Mouse (Mus musculus) lung, embryonic 14.5 days (tissue): ENCODE data around the gene Filip1. TPM values are rescaled to one million over a fixed set of nuclear protein-coding genes. Genes with fewer than 3 reads are reported as not detected.
"Not testable (repeated sequence)": the region's sequence is repeated elsewhere in the genome, so short reads cannot be mapped to it uniquely, and the experiment has no call there.

Source experiments
- ATAC-seq: fragments of 200-750 bp; cut with Nextera tagmentation; 2 replicates; pipeline ENCODE4 v1.8.0; 2017; ENCODE audit warnings: mild to moderate bottlenecking, moderate TSS enrichment, moderate library complexity; ENCODE audit not compliant: insufficient read depth
- DNase-seq: peaks from one replicate; pipeline ENCODE4 v3.0.0-alpha.2; 2015
- H3K27ac ChIP-seq: fragments of 300-500 bp; sonication (generic); 2 replicates; pipeline ENCODE4 v1.5.1; 2014; ENCODE audit warnings: low read depth, mild to moderate bottlenecking, moderate library complexity
- H3K27me3 ChIP-seq: fragments of 300-500 bp; sonication (generic); 2 replicates; pipeline ENCODE4 v1.6.1; 2014; ENCODE audit warnings: low read length, control low read depth; ENCODE audit not compliant: insufficient read depth
- H3K36me3 ChIP-seq: fragments of 300-500 bp; sonication (generic); 2 replicates; pipeline ENCODE4 v1.6.1; 2014; ENCODE audit warnings: control low read depth; ENCODE audit not compliant: insufficient read depth
- H3K4me1 ChIP-seq: fragments of 300-500 bp; sonication (generic); 2 replicates; pipeline ENCODE4 v1.6.1; 2014; ENCODE audit warnings: antibody characterized with exemption, control low read depth; ENCODE audit not compliant: insufficient read depth
- H3K4me2 ChIP-seq: fragments of 300-500 bp; sonication (generic); 2 replicates; pipeline ENCODE4 v1.6.1; 2014; ENCODE audit warnings: mild to moderate bottlenecking
- H3K4me3 ChIP-seq: fragments of 300-500 bp; sonication (generic); 2 replicates; pipeline ENCODE4 v1.5.1; 2014; ENCODE audit warnings: low read depth, low read length
- H3K9ac ChIP-seq: fragments of 300-500 bp; sonication (generic); 2 replicates; pipeline ENCODE4 v1.6.1; 2014
- H3K9me3 ChIP-seq: fragments of 300-500 bp; sonication (generic); 2 replicates; pipeline ENCODE4 v1.6.1; 2016; ENCODE audit warnings: low read depth, low read length, control low read depth
- CTCF ChIP-seq: IDR thresholded peaks from 2 replicates; pipeline ENCODE4 v1.5.1; 2016; ENCODE audit warnings: antibody characterized with exemption, low read depth
- WGBS: fragments of 180-500 bp; shearing (Covaris S2); extraction: QIAGEN DNeasy Blood & Tissue Kit; methylation state at CpG from one replicate; pipeline ENCODE4 v1.1.7; 2014; 5-methylcytosine and 5-hydroxymethylcytosine counted together
- polyA plus RNA-seq: library from polyadenylated mRNA; unstranded; fragments of >200 nt; fragmentation: Nextera tagmentation; extraction: Ambion mirVana; gene quantifications from 2 replicates; pipeline ENCODE4 v1.2.1, GENCODE M21; 2014

Filip1 gene
- 12.2 and 13.8 TPM in 2 replicates for polyA plus RNA-seq

- 45% methylated on average over 7 of the region's 7 CpGs for WGBS
- DNase-seq (peak; percentile 42), ATAC-seq (peak; percentile 38; the same call in 1 of the 2 replicates)
- no peak for TF ChIP-seq CTCF
- Histone ChIP-seq H3K27me3 (no peaks in the 10 kb centered on the region), H3K9me3 (no peaks in the 10 kb centered on the region), H3K4me1 (no peaks in the 10 kb centered on the region), H3K4me2 (no peak within 1 kb of the TSS), H3K27ac (no peak within 1 kb of the TSS), H3K9ac (no peak within 1 kb of the TSS), H3K36me3 (no peaks in the 10 kb centered on the region), H3K4me3 (no peak within 1 kb of the TSS)
These were observed at the start of gene Filip1 for GRCm38 (mm10) chr9:80012751-80013150. TSS of gene Filip1 (minus strand) at chr9:80012851.

GRCm38 (mm10) chr9:80057690-80058089 is 45.0 kb upstream of the Filip1 start:
- ATAC-seq (no peak), DNase-seq (no peak)
- H3K4me2 ChIP-seq, result no peak overlapping the region
- no peaks in the 10 kb centered on the region for H3K4me1 ChIP-seq
- no peaks in the 10 kb centered on the region for H3K27me3 ChIP-seq
- TF ChIP-seq CTCF, result no peak
- H3K9ac ChIP-seq, result no peak overlapping the region
- H3K36me3 ChIP-seq, result no peaks in the 10 kb centered on the region
- no peak overlapping the region for H3K4me3 ChIP-seq
- 49% methylated on average over 2 of the region's 2 CpGs for WGBS
- no peaks in the 10 kb centered on the region for H3K9me3 ChIP-seq
- H3K27ac ChIP-seq, result no peak overlapping the region

- H3K4me3 ChIP-seq, result no peak overlapping the region
- DNase-seq, result no peak
- 77% methylated on average over 5 of the region's 5 CpGs for WGBS
- H3K27me3 ChIP-seq, result no peaks in the 10 kb centered on the region
- H3K27ac ChIP-seq, result no peak overlapping the region
- H3K9ac ChIP-seq, result no peak overlapping the region
- no peaks in the 10 kb centered on the region for H3K36me3 ChIP-seq
- no peak for TF ChIP-seq CTCF
- H3K9me3 ChIP-seq, result no peaks in the 10 kb centered on the region
- H3K4me2 ChIP-seq, result no peak overlapping the region
- no peak for ATAC-seq
- no peaks in the 10 kb centered on the region for H3K4me1 ChIP-seq
These were observed 40.3 kb upstream of the Filip1 start for GRCm38 (mm10) chr9:80052951-80053350.

- H3K4me1 ChIP-seq, H3K27me3 ChIP-seq, H3K27ac ChIP-seq, ATAC-seq, DNase-seq, H3K4me3 ChIP-seq, H3K9ac ChIP-seq, H3K9me3 ChIP-seq, H3K36me3 ChIP-seq, H3K4me2 ChIP-seq: not testable (repeated sequence)
- 46% methylated on average over 5 of the region's 5 CpGs for WGBS
These were observed 36.6 kb upstream of the Filip1 start for GRCm38 (mm10) chr9:80049271-80049670.

GRCm38 (mm10) chr9:80044301-80044700 is 31.6 kb upstream of the Filip1 start:
- ATAC-seq, H3K4me2 ChIP-seq, H3K27ac ChIP-seq, H3K9ac ChIP-seq, H3K4me3 ChIP-seq, H3K9me3 ChIP-seq, H3K27me3 ChIP-seq, H3K4me1 ChIP-seq, H3K36me3 ChIP-seq, DNase-seq: not testable (repeated sequence)
- WGBS, result 89% methylated on average over 4 of the region's 4 CpGs

GRCm38 (mm10) chr9:80039296-80039815 is 26.7 kb upstream of the Filip1 start:
- 11% methylated on average over 2 of the region's 2 CpGs for WGBS
- no peaks in the 10 kb centered on the region for H3K27me3 ChIP-seq
- peak overlapping the region; percentile 66; the same call in 1 of the 2 replicates for H3K27ac ChIP-seq
- no peak overlapping the region for H3K4me2 ChIP-seq
- no peaks in the 10 kb centered on the region for H3K4me1 ChIP-seq
- H3K36me3 ChIP-seq, result no peaks in the 10 kb centered on the region
- H3K9me3 ChIP-seq, result no peaks in the 10 kb centered on the region
- no peak overlapping the region for H3K4me3 ChIP-seq
- TF ChIP-seq CTCF, result no peak
- H3K9ac ChIP-seq, result no peak overlapping the region
- DNase-seq, result peak; percentile 49
- ATAC-seq, result peak; percentile 64

- Histone ChIP-seq H3K9ac (no peak overlapping the region), H3K27me3 (no peaks in the 10 kb centered on the region), H3K4me1 (no peaks in the 10 kb centered on the region), H3K36me3 (no peaks in the 10 kb centered on the region), H3K9me3 (no peaks in the 10 kb centered on the region), H3K4me2 (no peak overlapping the region), H3K27ac (no peak overlapping the region), H3K4me3 (no peak overlapping the region)
- peak; percentile 41 for DNase-seq
- no peak for TF ChIP-seq CTCF
- peak; percentile 57 for ATAC-seq
These were observed 25.3 kb upstream of the Filip1 start for GRCm38 (mm10) chr9:80037997-80038383.
